Mouse (Mus musculus) lung, postnatal 4 days (tissue): ENCODE results near the gene Gtf2h4.

Source experiments
- DNase-seq, 2 experiments: peaks; one replicate each; pipeline ENCODE4 v3.0.0; 2021

The Gtf2h4 gene

DNA sequence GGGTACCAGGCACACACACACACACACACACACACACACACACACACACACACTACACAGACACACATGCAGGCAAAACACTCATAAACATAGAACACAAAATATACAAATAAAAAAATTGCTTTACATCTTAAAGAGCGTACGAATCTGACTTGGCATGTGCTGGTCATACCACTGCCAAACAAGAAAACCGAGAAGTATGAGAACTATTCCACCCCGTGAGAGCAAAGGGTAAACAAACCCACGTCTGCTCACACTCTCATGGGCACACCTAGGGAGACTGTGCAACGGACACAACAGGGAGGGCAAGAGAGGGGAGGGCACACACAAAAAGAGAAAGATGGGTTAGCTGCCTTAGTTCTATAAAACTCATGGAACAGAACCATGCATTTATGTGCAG lies 23.2 kb upstream of the Gtf2h4 start:
- no peak for DNase-seq

GRCm38 (mm10) chr17:35695289-35695688 lies 21.8 kb upstream of the Gtf2h4 start:
- DNase-seq = peak in 1 of 2 experiments; percentile 60

DNA sequence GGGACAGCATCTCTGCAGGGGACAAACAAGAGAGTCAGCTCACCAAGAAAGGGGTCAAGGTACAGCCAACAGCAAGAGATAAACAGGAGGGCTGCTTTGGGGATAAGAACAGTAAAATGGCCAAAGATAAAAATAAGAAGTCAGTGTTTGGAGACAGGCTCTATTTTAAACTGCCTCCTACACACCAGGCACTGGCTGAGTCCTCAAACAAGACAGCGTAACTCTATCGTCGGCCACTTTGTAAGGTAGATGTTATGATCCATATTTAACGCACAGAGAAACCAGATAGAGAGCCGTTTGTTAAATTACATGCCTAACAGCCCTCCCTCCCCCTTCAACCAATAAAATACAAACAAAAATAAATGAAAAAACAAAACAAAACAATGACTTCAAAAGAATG lies 20.4 kb upstream of the Gtf2h4 start:
- DNase-seq = no peak

DNA sequence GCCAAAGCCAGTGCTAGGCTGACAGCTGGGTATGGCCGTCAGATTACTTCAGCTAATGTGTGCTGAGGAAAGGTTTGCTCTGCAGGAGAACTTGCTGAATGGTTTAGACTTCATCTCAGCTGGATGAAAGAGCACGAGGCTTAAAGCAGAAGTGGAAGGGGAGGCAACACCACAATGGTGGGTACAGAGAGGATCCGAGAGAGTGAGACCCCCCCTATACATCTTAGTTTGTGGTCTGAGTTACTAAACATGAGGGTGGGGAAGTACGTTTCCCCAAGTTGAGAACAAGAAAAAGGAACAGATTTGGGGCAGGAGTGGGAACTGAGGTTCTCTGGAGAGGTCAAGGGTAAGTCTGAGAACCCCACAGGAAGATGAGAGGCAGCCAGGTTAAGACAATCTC lies 18.8 kb upstream of the Gtf2h4 start:
- no peak for DNase-seq

GRCm38 (mm10) chr17:35691811-35692210 lies 18.3 kb upstream of the Gtf2h4 start:
- DNase-seq = no peak

GRCm38 (mm10) chr17:35689936-35690645 lies 16.6 kb upstream of the Gtf2h4 start:
- no peak for DNase-seq

DNA sequence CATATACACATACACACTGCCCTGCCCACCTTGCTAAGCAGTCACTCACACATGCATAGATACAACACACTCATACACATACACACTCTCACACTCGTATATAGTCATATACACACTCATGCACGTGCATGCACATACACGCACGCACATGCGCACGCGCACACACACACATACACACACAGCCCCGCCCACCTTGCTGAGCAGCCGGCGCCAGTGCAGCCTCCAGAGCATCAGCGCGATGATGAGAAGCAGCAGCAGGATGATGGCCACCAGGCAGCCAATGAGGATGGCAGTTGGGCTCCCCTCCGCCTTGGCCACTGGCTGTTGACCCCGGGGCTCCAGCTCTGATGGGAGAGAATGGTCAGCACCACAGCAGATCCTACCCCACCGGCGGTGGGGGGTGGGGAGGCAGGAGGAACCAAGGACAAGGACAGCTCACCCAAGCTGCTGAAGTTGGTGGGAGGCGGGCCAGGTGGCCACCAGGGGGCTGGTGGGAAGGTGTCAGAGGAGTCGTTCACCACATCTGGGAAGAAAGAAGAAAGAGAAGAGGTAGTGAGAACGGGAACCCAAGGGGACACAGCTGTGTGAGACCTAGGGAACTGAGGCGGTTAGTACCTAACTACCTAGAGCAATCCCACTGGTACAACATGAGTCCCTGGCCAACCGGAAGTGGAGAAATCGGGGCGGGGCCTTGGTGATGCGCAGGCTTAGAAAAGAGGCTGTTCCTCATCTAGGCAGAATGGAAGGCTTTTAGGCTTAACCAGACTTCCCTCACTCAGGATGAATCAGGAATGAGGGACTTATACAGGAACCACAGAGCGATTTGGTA lies 15.0 kb upstream of the Gtf2h4 start:
- DNase-seq = no peak

DNA sequence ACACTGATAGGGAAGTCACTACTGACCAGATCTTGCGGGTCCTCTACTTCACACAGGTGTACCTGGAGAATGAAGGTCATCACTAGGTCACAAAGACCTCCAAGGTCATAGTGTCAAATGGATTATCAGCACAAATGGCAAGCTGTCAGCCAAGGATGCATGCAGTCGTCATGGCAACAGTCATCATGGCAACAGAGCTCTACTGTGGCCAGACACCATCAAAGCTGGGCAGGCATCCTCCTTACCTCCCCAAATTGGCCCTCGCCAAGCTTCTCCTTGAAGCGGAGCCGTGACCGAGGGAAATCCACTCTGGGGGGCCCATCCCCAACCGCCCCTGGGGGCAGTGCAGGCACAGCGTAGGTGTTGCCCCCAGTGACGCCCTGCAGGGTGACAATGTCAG lies 11.5 kb upstream of the Gtf2h4 start:
- no peak for DNase-seq

GRCm38 (mm10) chr17:35681986-35682385 lies 8.4 kb upstream of the Gtf2h4 start:
- no peak for DNase-seq

- no peak for DNase-seq
These were observed 7.1 kb upstream of the Gtf2h4 start for GRCm38 (mm10) chr17:35680591-35680990.

DNA sequence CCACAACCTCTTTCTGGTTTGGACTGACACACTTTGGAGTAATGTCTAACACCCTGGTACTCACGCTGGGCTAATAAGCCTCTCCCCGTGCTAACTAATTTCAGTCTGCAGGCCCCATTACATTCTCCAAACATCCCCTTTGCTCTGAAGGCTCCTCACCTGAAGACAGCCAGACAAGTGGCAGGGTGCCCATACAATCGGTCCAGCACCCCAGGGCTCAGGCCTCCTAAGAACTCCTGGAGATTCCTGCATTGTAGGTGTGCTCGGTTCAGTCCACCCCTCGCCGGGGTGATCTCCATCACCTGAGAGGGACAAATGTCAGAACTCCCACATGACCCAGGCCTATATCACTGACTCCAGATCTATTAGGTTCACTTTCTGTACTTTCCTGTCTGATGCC lies 1.0 kb downstream of the Gtf2h4 start:
- no peak for DNase-seq

DNA sequence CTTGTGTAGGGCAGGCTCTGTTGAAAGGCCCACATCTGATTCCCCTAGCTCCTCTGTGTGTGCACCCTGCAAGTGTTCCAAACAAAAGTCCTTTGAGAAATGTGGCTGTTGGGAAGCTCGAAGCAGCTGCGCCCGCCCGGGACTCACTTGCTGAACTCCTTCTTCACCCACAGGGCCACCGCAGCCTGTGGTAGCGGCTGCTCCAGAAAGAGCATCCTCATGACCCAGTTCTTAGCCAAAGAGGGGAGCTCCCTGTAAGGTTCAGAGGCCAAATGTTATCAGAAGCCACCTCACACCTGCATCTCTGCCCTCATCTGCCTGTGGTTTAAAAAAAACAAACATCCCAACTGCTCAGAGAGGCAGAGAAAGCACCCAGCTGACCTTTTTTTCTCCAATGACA lies 1.7 kb downstream of the Gtf2h4 start:
- DNase-seq = no peak

DNA sequence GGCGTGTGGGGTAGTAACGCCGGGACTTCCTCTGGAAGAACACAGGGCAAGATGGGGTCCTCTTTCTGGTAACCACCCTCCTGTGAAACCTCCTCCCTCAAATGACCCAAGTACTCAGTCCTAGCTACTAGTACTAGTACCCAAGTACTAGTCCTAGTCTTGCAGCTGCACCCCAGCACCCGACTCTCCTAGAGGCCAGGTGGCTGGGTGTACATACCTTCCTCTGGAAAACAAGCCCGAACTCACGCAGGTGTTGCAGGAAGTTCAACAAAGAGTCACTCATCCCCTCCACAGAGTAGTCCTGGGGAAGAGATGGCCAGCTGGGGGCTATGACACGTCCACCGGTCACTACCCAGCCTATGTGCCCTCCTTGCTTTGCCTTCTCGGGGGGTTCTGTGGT lies 3.8 kb downstream of the Gtf2h4 start:
- DNase-seq = no peak

DNA sequence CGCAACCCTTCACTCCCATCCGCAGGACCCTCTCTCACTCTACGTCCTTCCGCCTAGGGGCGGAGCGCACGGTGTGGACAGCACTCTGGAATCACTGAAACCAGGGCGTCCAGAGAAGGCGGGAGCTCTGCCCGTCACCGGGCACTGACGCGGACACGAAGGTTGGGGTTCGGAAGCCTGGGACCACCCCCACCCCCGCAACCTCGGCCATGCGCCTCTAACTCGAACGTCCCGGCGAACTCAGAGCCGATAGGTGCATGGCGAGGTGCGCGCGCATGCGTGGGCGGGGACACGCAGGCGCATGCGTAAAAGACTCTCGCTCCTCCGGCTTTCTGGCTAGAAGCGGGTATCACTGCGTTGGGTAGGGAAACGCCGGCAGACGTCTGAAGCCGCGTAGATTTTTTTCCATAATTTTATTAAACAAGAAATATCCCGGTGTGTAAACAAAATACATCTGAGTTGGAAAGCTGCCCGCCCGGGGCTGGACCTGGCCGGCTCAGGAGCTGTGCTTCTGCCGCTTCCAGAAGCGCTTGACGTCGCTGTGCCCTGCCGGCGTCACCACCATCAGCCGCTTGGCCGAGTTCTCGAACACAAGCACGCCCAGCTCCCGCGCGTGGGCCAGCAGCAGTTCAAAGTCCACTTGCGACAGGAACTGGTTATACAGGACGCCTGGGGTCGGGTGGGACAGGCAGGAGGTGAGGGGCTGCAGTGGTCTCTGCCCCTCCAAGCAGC lies 6.0 kb downstream of the Gtf2h4 start, which contains the start of gene Vars2:
Gene Vars2 (minus strand): TSS at position 259 of the 732 bp plus-strand sequence.
- DNase-seq = peak; percentile 97 to 98

DNA sequence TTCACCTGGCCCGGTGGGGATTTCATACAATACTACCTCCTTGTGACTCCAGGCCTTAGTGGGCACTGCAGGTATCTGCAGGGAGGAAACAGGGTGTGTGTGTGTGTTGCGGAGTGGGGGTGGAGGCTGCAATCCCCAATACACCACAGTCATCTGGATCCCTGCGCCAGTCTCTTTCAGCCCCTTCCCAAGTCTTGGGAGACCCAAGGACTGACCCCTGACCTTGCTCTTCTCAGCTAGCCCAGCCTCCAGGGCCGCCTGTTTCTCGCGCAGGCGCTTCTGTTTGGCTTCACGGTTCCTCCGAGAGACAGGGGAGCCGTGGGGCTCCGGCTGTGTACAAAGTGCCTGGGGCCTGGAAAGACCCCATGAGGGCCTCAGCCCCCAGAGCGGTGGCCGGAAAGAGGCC lies 6.7 kb downstream of the Gtf2h4 start:
- peak; percentile 35 to 46 for DNase-seq

DNA sequence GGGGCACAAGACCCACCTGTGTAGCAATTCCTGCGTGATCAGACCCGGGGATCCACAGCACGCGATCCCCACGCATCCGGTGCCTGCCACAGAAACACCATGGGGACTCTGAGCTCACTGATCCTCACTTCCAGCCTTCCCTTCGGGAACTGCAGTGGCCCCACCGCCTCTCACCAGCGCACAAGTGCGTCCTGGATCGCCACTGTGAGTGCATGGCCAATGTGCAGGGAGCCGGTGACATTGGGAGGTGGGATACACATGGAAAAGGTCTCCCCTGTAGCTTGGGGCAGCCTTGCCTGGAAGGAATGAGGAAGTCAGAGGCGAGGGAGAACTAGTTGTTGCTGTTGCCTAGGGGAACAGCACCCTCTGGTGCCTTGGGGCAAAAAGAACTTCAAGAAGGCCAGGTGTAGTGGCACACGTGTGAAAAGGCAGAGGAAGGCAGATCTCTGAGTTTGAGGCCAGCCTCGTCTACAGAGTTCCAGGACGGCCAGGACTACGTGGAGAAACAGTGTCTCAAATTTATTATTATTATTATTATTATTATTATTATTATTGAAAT lies 7.5 kb downstream of the Gtf2h4 start:
- DNase-seq = peak; percentile 72 to 74

DNA sequence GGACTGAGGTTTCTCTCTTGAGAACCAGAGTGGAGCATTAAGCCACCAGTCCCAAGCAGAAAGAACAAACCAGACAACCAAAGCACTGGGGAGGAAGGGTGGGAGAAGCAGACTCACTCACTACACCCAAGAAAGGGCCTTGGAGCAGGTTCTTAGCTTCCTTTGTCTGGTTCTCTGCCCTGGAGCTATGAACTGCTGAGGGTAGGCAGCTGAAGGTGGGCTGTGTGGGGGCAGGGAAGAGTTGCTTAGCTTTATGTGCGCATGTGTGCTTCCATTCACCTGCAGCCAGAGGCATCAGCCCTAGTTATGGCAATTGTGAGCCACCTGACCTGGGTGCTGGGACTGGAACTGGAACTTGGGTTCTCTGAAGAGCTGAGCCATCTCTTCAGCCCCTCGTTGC lies 20.5 kb downstream of the Gtf2h4 start:
- no peak for DNase-seq

- DNase-seq = peak; percentile 75 to 90
These were observed 24.1 kb downstream of the Gtf2h4 start for GRCm38 (mm10) chr17:35649429-35649828.

DNA sequence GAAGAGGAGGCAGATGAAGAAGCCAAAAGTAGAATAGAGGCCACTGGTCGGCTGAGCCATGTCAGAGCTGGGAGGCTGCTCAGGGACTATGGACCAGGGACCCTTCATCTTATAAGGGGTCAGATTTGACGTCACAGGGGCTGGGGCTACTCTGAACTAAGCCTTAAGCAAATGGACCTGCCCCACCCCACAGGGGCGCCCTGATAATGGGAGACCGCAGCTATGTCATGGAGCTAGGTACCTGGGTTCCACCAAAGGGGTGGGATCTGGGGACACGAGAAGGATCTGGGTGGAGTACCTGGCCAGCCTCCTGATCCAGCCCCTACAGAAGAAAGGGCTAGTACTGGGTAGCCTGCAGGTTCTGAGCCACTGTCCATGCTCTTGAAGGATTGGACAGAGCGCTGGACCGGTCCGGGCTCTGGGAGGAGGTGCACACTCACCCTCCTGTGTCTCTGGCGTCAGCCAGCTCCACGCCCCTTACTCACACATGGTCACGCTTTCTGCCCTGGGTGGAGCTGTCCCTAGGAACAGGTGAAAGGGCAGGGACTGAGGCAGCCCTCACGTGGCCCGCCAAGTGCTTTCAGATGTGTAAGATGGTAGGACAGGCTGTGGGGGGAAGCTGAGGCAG lies 29.8 kb downstream of the Gtf2h4 start, which contains the start of gene Mucl3:
Gene Mucl3 (minus strand): TSS at position 87 of the 628 bp plus-strand sequence.
- DNase-seq = no peak

DNA sequence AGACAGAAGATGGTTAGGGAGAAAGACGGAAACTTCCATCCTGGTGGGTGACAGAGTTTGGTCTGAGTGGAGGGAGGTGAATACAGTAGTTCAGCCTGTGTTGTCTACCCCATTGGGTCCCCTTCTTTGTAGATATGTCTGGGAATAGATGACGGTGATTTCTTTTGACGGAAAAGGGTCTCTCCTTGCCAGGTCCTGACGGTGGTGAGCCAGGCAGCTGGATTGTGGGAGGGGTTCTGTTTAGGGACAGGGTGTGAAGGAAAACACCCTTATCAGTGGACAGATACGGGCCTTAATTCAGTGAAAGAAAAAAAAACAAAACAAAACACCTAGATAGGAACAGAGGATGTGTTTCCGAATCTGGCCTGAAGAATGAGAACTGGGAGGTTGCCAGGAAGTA lies 34.2 kb downstream of the Gtf2h4 start:
- DNase-seq = no peak

- peak; percentile 67 to 83 for DNase-seq
These were observed 34.9 kb downstream of the Gtf2h4 start for GRCm38 (mm10) chr17:35638475-35639190.

GRCm38 (mm10) chr17:35636363-35636762 lies 37.2 kb downstream of the Gtf2h4 start:
- peak; percentile 78 to 79 for DNase-seq
